Comparison of ENCODE assay signal across 9 mouse cellular contexts in genomic region chr13:83730713-83731480, GRCm38 (mm10).
A peak's percentile ranks its signal among the peaks of the same experiment; 100 is the strongest.
DNase-seq lines count a peak whose midpoint lies in the region; ATAC-seq lines count a peak whose summit lies in the region.
"Had no signal": no experiment of that assay in that cellular context is flagged by ENCODE, and none has a peak within 500 bp of the region (broad histone marks: within the 10 kb centered on the region; RNA-seq: fewer than 3 reads in every experiment).

No protein-coding gene starts in this region.

- peak overlapping the region; percentile 98 for H3K4me2 ChIP-seq in intestine, embryonic 16.5 days (ENCODE audit: low read depth, low read length)
- H3K4me2 ChIP-seq in limb, embryonic 15.5 days = peak overlapping the region; percentile 94
- H3K4me2 ChIP-seq in neural tube, embryonic 13.5 days = peak overlapping the region; percentile 69

- peaks cover 54% of the 10 kb centered on the region for H3K36me3 ChIP-seq in forebrain, embryonic 10.5 days (replicated peaks)
- no peaks in the 10 kb centered on the region for H3K36me3 ChIP-seq in intestine, embryonic 16.5 days (ENCODE audit: control insufficient read depth, insufficient read depth, low read length)
- H3K36me3 ChIP-seq in limb, embryonic 15.5 days = no peaks in the 10 kb centered on the region
- H3K36me3 ChIP-seq in neural tube, embryonic 13.5 days = peaks cover 8% of the 10 kb centered on the region; the same call in 1 of the 2 replicates

- peaks cover 97% of the 10 kb centered on the region for H3K27me3 ChIP-seq in forebrain, embryonic 10.5 days (ENCODE audit: poor library complexity, severe bottlenecking)
- H3K27me3 ChIP-seq in intestine, embryonic 16.5 days (replicated peaks; ENCODE audit: control insufficient read depth, insufficient read depth, low read length) = peaks cover 60% of the 10 kb centered on the region
- peaks cover 85% of the 10 kb centered on the region for H3K27me3 ChIP-seq in limb, embryonic 15.5 days
- no peaks in the 10 kb centered on the region for H3K27me3 ChIP-seq in neural tube, embryonic 13.5 days

- peak; percentile 50 for DNase-seq in kidney, adult 11 months
- no peak for DNase-seq in kidney, adult 9 months
- DNase-seq in brain, adult 2 months (ENCODE audit: low read depth, low spot score) = peak; percentile 94
- no peak for DNase-seq in forebrain, embryonic 10.5 days (ENCODE audit: extremely low spot score, low spot score)
- DNase-seq in thymus, postnatal 36 days = no peak

- peak overlapping the region; percentile 100 for H3K27ac ChIP-seq in forebrain, embryonic 10.5 days
- H3K27ac ChIP-seq in intestine, embryonic 16.5 days (ENCODE audit: low read length) = peak overlapping the region; percentile 54; the same call in 1 of the 2 replicates
- H3K27ac ChIP-seq in limb, embryonic 15.5 days = 0 out of 2 replicates have a peak overlapping the region, but pooled peaks have one; percentile 27
- peak overlapping the region; percentile 100 for H3K27ac ChIP-seq in neural tube, embryonic 13.5 days (replicated peaks)
- H3K27ac ChIP-seq: macrophage had no signal

- under 1% methylated on average over 88 of the region's 91 CpGs for WGBS in forebrain, embryonic 10.5 days
- under 1% methylated on average over 88 of the region's 91 CpGs for WGBS in intestine, embryonic 16.5 days
- WGBS in limb, embryonic 15.5 days = under 1% methylated on average over 85 of the region's 91 CpGs
- WGBS in neural tube, embryonic 13.5 days = under 1% methylated on average over 89 of the region's 91 CpGs

- H3K9ac ChIP-seq in intestine, embryonic 16.5 days (ENCODE audit: low read depth, low read length) = peak overlapping the region; percentile 74
- peak overlapping the region; percentile 42 for H3K9ac ChIP-seq in limb, embryonic 15.5 days
- H3K9ac ChIP-seq in neural tube, embryonic 13.5 days = peak overlapping the region; percentile 100

- peak overlapping the region; percentile 84 for H3K4me3 ChIP-seq in forebrain, embryonic 10.5 days
- H3K4me3 ChIP-seq in intestine, embryonic 16.5 days (ENCODE audit: low read length) = peak overlapping the region; percentile 65
- peak overlapping the region; percentile 63 for H3K4me3 ChIP-seq in limb, embryonic 15.5 days
- H3K4me3 ChIP-seq in neural tube, embryonic 13.5 days = peak overlapping the region; percentile 84

- H3K9me3 ChIP-seq in forebrain, embryonic 10.5 days = no peaks in the 10 kb centered on the region
- no peaks in the 10 kb centered on the region for H3K9me3 ChIP-seq in intestine, embryonic 16.5 days (ENCODE audit: control insufficient read depth, low read length)
- H3K9me3 ChIP-seq in limb, embryonic 15.5 days = no peaks in the 10 kb centered on the region
- no peaks in the 10 kb centered on the region for H3K9me3 ChIP-seq in neural tube, embryonic 13.5 days

- ATAC-seq in intestine, embryonic 16.5 days = peak; percentile 78
- ATAC-seq in limb, embryonic 15.5 days (ENCODE audit: insufficient number of reproducible peaks, low FRiP score, low TSS enrichment, low read depth) = peak; percentile 80
- ATAC-seq in neural tube, embryonic 13.5 days (ENCODE audit: low read depth) = peak; percentile 69

- H3K4me1 ChIP-seq in forebrain, embryonic 10.5 days = 0 out of 2 replicates have a peak, but pooled peaks cover 9% of the 10 kb centered on the region
- peaks cover 10% of the 10 kb centered on the region for H3K4me1 ChIP-seq in intestine, embryonic 16.5 days (ENCODE audit: control insufficient read depth, insufficient read depth, low read length)
- peaks cover 35% of the 10 kb centered on the region for H3K4me1 ChIP-seq in limb, embryonic 15.5 days
- no peaks in the 10 kb centered on the region for H3K4me1 ChIP-seq in neural tube, embryonic 13.5 days (replicated peaks)

Comparison
In these comparisons a context has a peak if more than half of its experiments do, and no peak if none do; other contexts are left out.
1. DNase-seq: peak in kidney, adult 11 months (single experiment) and brain, adult 2 months (single experiment); none in kidney, adult 9 months (single experiment), forebrain, embryonic 10.5 days (single experiment) and thymus, postnatal 36 days (0 of 2).
2. H3K27ac ChIP-seq: peak in every context shown above with its lines; median percentile 100 in forebrain, embryonic 10.5 days; 100 in neural tube, embryonic 13.5 days; 54 in intestine, embryonic 16.5 days; 27 in limb, embryonic 15.5 days.
3. H3K9ac ChIP-seq: peak in every context shown above with its lines; median percentile 100 in neural tube, embryonic 13.5 days; 74 in intestine, embryonic 16.5 days; 42 in limb, embryonic 15.5 days.
4. Peak in every context shown above with its lines, with median percentiles within 50 percentile points of each other: H3K4me3 ChIP-seq, ATAC-seq and H3K4me2 ChIP-seq.